Mouse (Mus musculus) liver, postnatal 0 days (tissue): ENCODE data around the gene Tfcp2.

Source experiments
- CTCF ChIP-seq: sonication (generic); IDR thresholded peaks from 2 replicates; pipeline ENCODE4 v1.5.1; 2016; ENCODE audit warnings: antibody characterized with exemption, low read depth
- EP300 ChIP-seq: IDR thresholded peaks from 2 replicates; pipeline ENCODE4 v1.6.1; 2016; ENCODE audit warnings: antibody characterized with exemption, low read depth, mild to moderate bottlenecking

- TF ChIP-seq CTCF: no peak
- no peak for TF ChIP-seq EP300
Measured at GRCm38 (mm10) chr15:100452486-100452885, 99.3 kb downstream of the Tfcp2 start.
